Mouse (Mus musculus): ENCODE data around the gene Mtif3. TPM values are rescaled to one million over a fixed set of nuclear protein-coding genes. Genes with fewer than 3 reads are reported as not detected.
A peak's percentile ranks its signal among the peaks of the same experiment; 100 is the strongest.

The Mtif3 gene
- total and polyA plus RNA-seq, 3 experiments: 15.2 to 26.7 (median 25.6) TPM

DNA sequence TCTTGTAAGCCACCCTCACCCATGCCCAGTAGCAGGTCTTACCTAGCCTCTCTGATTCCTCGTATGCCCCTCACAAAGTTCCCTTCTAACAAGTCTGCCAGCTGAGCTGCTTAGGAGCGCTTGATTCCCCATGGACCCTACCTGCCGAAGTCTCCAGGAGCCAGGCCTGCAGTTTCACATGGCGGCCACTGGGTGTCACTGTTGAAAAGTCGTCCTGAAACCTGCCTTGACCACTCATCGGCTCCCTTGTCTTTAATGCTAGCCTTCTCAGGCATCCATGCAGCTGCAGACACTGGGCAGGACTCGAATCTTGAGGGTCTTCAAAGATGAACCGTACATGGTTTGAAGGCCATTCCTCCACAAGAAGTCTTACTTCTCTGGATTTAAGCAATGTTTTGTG is 19.6 kb upstream of the Mtif3 start:
- peak; percentile 89 for TF ChIP-seq ZC3H11A (IDR thresholded peaks at IDR 0.05; ENCODE audit: low read depth, low read length)
- no peak for TF ChIP-seq UBTF (IDR thresholded peaks at IDR 0.05; ENCODE audit: low read depth, low read length)
- TF ChIP-seq CTCF (conservative IDR thresholded peaks at IDR 0.05 in 1 of 2, IDR thresholded peaks at IDR 0.05 in 1 of 2; ENCODE audit: low read depth in 2 of 2, low read length in 2 of 2): peak; percentile 75 to 92
- TF ChIP-seq RAD21 (IDR thresholded peaks at IDR 0.05; ENCODE audit: low read depth, low read length): peak; percentile 88
- TF ChIP-seq SMC3 (IDR thresholded peaks at IDR 0.05; ENCODE audit: low read depth, low read length): peak; percentile 97
- peak; percentile 56 for DNase-seq (ENCODE audit: extremely low read depth)
- H3K27me3 ChIP-seq (replicated peaks): peaks cover 2% of the 10 kb centered on the region
- no peaks in the 10 kb centered on the region for H3K79me2 ChIP-seq (replicated peaks; ENCODE audit: control insufficient read depth, extremely low read depth, insufficient read depth, poor library complexity, severe bottlenecking)
- peaks cover 4% of the 10 kb centered on the region for H3K9me3 ChIP-seq (replicated peaks; ENCODE audit: low read length)
- H3K9ac ChIP-seq (ENCODE audit: insufficient read depth, low read depth): no peak overlapping the region
- no peaks in the 10 kb centered on the region for H3K36me3 ChIP-seq (replicated peaks in 1 of 2; ENCODE audit: control insufficient read depth in 1 of 2, insufficient read depth in 1 of 2, low read length in 1 of 2)
- no peak overlapping the region for H3K27ac ChIP-seq (ENCODE audit: insufficient read depth, low read depth)
- no peaks in the 10 kb centered on the region; a peak in 1 of 4 replicates for H3K4me1 ChIP-seq (ENCODE audit: control insufficient read depth in 1 of 2, insufficient read depth in 2 of 2)
- dilution Hi-C loops (cut with MboI; ENCODE audit: extremely low pct_ligation_motif_present, extremely low pct_unique_long_range_greater_than_20kb, low sequenced_read_pairs) (no loop called here), in situ Hi-C loops (cut with MboI; ENCODE audit: low pct_ligation_motif_present, low pct_unique_long_range_greater_than_20kb, low sequenced_read_pairs) (loop anchor here (5.0 kb wide), 1 partner anchor 234 kb away; no protein-coding TSS in a partner anchor)
- H3K4me3 ChIP-seq (replicated peaks in 1 of 3; ENCODE audit: low read depth in 2 of 3, low read length in 2 of 3, poor library complexity in 1 of 3): no peak overlapping the region
- H3K4me2 ChIP-seq (ENCODE audit: insufficient read depth, low read depth, poor library complexity, severe bottlenecking): no peak overlapping the region

DNA sequence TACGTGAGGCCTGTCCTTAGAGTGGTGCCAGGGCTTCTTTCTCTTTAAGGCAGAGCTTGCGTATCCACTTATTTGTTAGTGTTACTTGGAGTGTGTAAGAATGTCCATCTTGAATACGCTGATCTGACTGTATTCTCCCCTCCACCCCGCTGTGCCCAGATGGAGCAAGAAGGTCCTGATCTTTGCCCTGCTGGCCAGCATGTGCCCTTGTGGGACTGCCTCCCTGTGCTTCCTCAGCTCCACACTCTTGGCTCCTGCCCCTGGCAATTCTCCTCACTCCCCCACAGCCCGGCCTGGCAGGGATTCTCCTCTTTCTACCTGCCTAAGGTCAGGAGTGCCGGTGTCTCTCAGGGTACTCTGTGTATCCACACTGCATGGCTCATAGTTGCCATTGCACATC is 17.8 kb upstream of the Mtif3 start:
- H3K27me3 ChIP-seq (replicated peaks): peaks cover 2% of the 10 kb centered on the region
- no peaks in the 10 kb centered on the region for H3K79me2 ChIP-seq (replicated peaks; ENCODE audit: control insufficient read depth, extremely low read depth, insufficient read depth, poor library complexity, severe bottlenecking)
- no peak overlapping the region for H3K4me3 ChIP-seq (replicated peaks in 1 of 3; ENCODE audit: low read depth in 2 of 3, low read length in 2 of 3, poor library complexity in 1 of 3)
- DNase-seq (ENCODE audit: extremely low read depth): no peak
- no peak for TF ChIP-seq CHD1 (IDR thresholded peaks at IDR 0.05; ENCODE audit: low read depth, low read length)
- TF ChIP-seq JUND (conservative IDR thresholded peaks at IDR 0.05; ENCODE audit: low read depth, low read length): no peak
- TF ChIP-seq UBTF (IDR thresholded peaks at IDR 0.05; ENCODE audit: low read depth, low read length): no peak
- TF ChIP-seq JUN (IDR thresholded peaks at IDR 0.05; ENCODE audit: insufficient read depth, low read depth, low read length): no peak
- no peak for TF ChIP-seq GABPA (IDR thresholded peaks at IDR 0.05; ENCODE audit: insufficient replicate concordance, low read depth, low read length)
- no peak for TF ChIP-seq ZNF384 (IDR thresholded peaks at IDR 0.05; ENCODE audit: low read depth, low read length)
- no peak for TF ChIP-seq HCFC1 (IDR thresholded peaks at IDR 0.05; ENCODE audit: low read depth, low read length)
- no peak for TF ChIP-seq IRF4 (IDR thresholded peaks at IDR 0.05; ENCODE audit: low read depth, low read length)
- TF ChIP-seq USF2 (conservative IDR thresholded peaks at IDR 0.05; ENCODE audit: low read depth, low read length): no peak
- H3K9ac ChIP-seq (ENCODE audit: insufficient read depth, low read depth): no peak overlapping the region
- no peaks in the 10 kb centered on the region for H3K36me3 ChIP-seq (replicated peaks in 1 of 2; ENCODE audit: control insufficient read depth in 1 of 2, insufficient read depth in 1 of 2, low read length in 1 of 2)
- in situ Hi-C loops (cut with MboI; ENCODE audit: low pct_ligation_motif_present, low pct_unique_long_range_greater_than_20kb, low sequenced_read_pairs): loop anchor here (5.0 kb wide), 1 partner anchor 236 kb away; no protein-coding TSS in a partner anchor
- H3K4me1 ChIP-seq (ENCODE audit: control insufficient read depth in 1 of 2, insufficient read depth in 2 of 2): no peaks in the 10 kb centered on the region; a peak in 1 of 4 replicates
- dilution Hi-C loops (cut with MboI; ENCODE audit: extremely low pct_ligation_motif_present, extremely low pct_unique_long_range_greater_than_20kb, low sequenced_read_pairs): no loop called here
- no peak overlapping the region for H3K27ac ChIP-seq (ENCODE audit: insufficient read depth, low read depth)
- peaks cover 4% of the 10 kb centered on the region for H3K9me3 ChIP-seq (replicated peaks; ENCODE audit: low read length)
- no peak overlapping the region for H3K4me2 ChIP-seq (ENCODE audit: insufficient read depth, low read depth, poor library complexity, severe bottlenecking)

DNA sequence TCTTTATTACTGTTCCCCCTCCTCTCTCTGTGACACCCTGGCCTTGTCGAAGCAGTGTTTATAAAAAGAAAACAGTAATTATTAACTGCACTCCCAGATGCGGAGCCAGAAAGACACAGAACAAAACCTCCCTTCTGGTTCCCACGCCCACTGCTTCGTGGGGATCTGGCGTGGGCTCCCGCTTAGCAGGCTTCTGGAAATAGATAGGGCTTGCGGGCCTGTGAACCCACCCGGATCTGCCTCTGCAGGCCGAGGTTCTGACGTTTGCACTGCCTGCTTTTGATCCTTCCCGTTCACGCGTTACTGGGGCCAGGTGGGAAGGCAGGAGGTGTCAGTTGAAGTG is 11.2 kb upstream of the Mtif3 start:
- DNase-seq (ENCODE audit: extremely low read depth): no peak
- in situ Hi-C loops (cut with MboI; ENCODE audit: low pct_ligation_motif_present, low pct_unique_long_range_greater_than_20kb, low sequenced_read_pairs) (no loop called here), dilution Hi-C loops (cut with MboI; ENCODE audit: extremely low pct_ligation_motif_present, extremely low pct_unique_long_range_greater_than_20kb, low sequenced_read_pairs) (no loop called here)
- H3K4me1 ChIP-seq (ENCODE audit: control insufficient read depth in 1 of 2, insufficient read depth in 2 of 2): no peaks in the 10 kb centered on the region
- H3K4me2 ChIP-seq (ENCODE audit: insufficient read depth, low read depth, poor library complexity, severe bottlenecking): no peak overlapping the region
- no peaks in the 10 kb centered on the region for H3K27me3 ChIP-seq (replicated peaks)
- no peak overlapping the region for H3K4me3 ChIP-seq (replicated peaks in 1 of 3; ENCODE audit: low read depth in 2 of 3, low read length in 2 of 3, poor library complexity in 1 of 3)
- TF ChIP-seq SIN3A (IDR thresholded peaks at IDR 0.05; ENCODE audit: low read length) (no peak), ZNF384 (IDR thresholded peaks at IDR 0.05; ENCODE audit: low read depth, low read length) (no peak), E2F4 (IDR thresholded peaks at IDR 0.05; ENCODE audit: insufficient replicate concordance, low read depth, low read length) (no peak), TBP (conservative IDR thresholded peaks at IDR 0.05; ENCODE audit: low read depth, low read length) (no peak), KAT2A (IDR thresholded peaks at IDR 0.05; ENCODE audit: insufficient replicate concordance, low read length) (no peak), CHD1 (IDR thresholded peaks at IDR 0.05; ENCODE audit: low read depth, low read length) (no peak), MYC (IDR thresholded peaks at IDR 0.05; ENCODE audit: low read depth, low read length) (no peak), HCFC1 (IDR thresholded peaks at IDR 0.05; ENCODE audit: low read depth, low read length) (no peak), MAZ (IDR thresholded peaks at IDR 0.05; ENCODE audit: low read depth, low read length) (no peak), CTCF (conservative IDR thresholded peaks at IDR 0.05 in 1 of 2, IDR thresholded peaks at IDR 0.05 in 1 of 2; ENCODE audit: low read depth in 2 of 2, low read length in 2 of 2) (no peak), EP300 (IDR thresholded peaks at IDR 0.05; ENCODE audit: low read length) (no peak), CHD2 (IDR thresholded peaks at IDR 0.05; ENCODE audit: low read length) (no peak), POLR2AphosphoS2 (IDR thresholded peaks at IDR 0.05; ENCODE audit: low read depth, low read length) (no peak), JUN (IDR thresholded peaks at IDR 0.05; ENCODE audit: insufficient read depth, low read depth, low read length) (no peak), IRF4 (IDR thresholded peaks at IDR 0.05; ENCODE audit: low read depth, low read length) (no peak)
- no peaks in the 10 kb centered on the region for H3K9me3 ChIP-seq (replicated peaks; ENCODE audit: low read length)
- H3K9ac ChIP-seq (ENCODE audit: insufficient read depth, low read depth): no peak overlapping the region
- no peak overlapping the region for H3K27ac ChIP-seq (ENCODE audit: insufficient read depth, low read depth)
- no peaks in the 10 kb centered on the region for H3K36me3 ChIP-seq (replicated peaks in 1 of 2; ENCODE audit: control insufficient read depth in 1 of 2, insufficient read depth in 1 of 2, low read length in 1 of 2)
- no peaks in the 10 kb centered on the region for H3K79me2 ChIP-seq (replicated peaks; ENCODE audit: control insufficient read depth, extremely low read depth, insufficient read depth, poor library complexity, severe bottlenecking)
